Mouse (Mus musculus): Measurements from ENCODE around the gene Ccdc92b. TPM values are rescaled to one million over a fixed set of nuclear protein-coding genes. Genes with fewer than 3 reads are reported as not detected.

The Ccdc92b gene
- polyA plus RNA-seq, 1 experiment from 2014 or later, result 1.2 TPM

- Histone ChIP-seq H3K4me1 (replicated peaks; ENCODE audit: control insufficient read depth, insufficient read depth, low read length) (no peaks in the 10 kb centered on the region), H3K4me3 (ENCODE audit: low read depth, low read length) (no peak overlapping the region), H3K27me3 (ENCODE audit: control insufficient read depth, insufficient read depth, low read length) (peaks cover 8% of the 10 kb centered on the region), H3K9me3 (ENCODE audit: control insufficient read depth, low read length) (no peaks in the 10 kb centered on the region), H3K36me3 (ENCODE audit: control insufficient read depth, insufficient read depth, low read length) (no peaks in the 10 kb centered on the region), H3K9ac (ENCODE audit: low read depth, low read length) (no peak overlapping the region), H3K4me2 (replicated peaks; ENCODE audit: low read depth, low read length) (no peak overlapping the region), H3K27ac (ENCODE audit: low read depth, low read length) (no peak overlapping the region)
- WGBS, result 81% methylated on average over 6 of the region's 6 CpGs
- DNase-seq (ENCODE audit: low spot score) (no peak), ATAC-seq (ENCODE audit: low FRiP score) (no peak)
Measured at GRCm38 (mm10) chr11:74623693-74624092, 4.3 kb downstream of the Ccdc92b start.

- ATAC-seq (ENCODE audit: low FRiP score) (no peak), DNase-seq (ENCODE audit: low spot score) (no peak)
- no peak overlapping the region for H3K27ac ChIP-seq (ENCODE audit: low read depth, low read length)
Measured at GRCm38 (mm10) chr11:74625333-74625732, 5.9 kb downstream of the Ccdc92b start.

GRCm38 (mm10) chr11:74627481-74627880 lies 8.1 kb downstream of the Ccdc92b start:
- Histone ChIP-seq H3K4me1 (replicated peaks; ENCODE audit: control insufficient read depth, insufficient read depth, low read length) (no peaks in the 10 kb centered on the region), H3K27ac (ENCODE audit: low read depth, low read length) (no peak overlapping the region), H3K36me3 (ENCODE audit: control insufficient read depth, insufficient read depth, low read length) (no peaks in the 10 kb centered on the region), H3K27me3 (ENCODE audit: control insufficient read depth, insufficient read depth, low read length) (no peaks in the 10 kb centered on the region), H3K4me3 (ENCODE audit: low read depth, low read length) (no peak overlapping the region), H3K4me2 (replicated peaks; ENCODE audit: low read depth, low read length) (no peak overlapping the region), H3K9me3 (ENCODE audit: control insufficient read depth, low read length) (no peaks in the 10 kb centered on the region), H3K9ac (ENCODE audit: low read depth, low read length) (no peak overlapping the region)
- 87% methylated on average over 3 of the region's 3 CpGs for WGBS
- DNase-seq (ENCODE audit: low spot score) (no peak), ATAC-seq (ENCODE audit: low FRiP score) (no peak)

More at GRCm38 (mm10) chr11:74625333-74625732, 5.9 kb downstream of the Ccdc92b start:
- Histone ChIP-seq H3K9me3 (ENCODE audit: control insufficient read depth, low read length) (no peaks in the 10 kb centered on the region), H3K4me3 (ENCODE audit: low read depth, low read length) (no peak overlapping the region), H3K36me3 (ENCODE audit: control insufficient read depth, insufficient read depth, low read length) (no peaks in the 10 kb centered on the region), H3K4me2 (replicated peaks; ENCODE audit: low read depth, low read length) (no peak overlapping the region), H3K4me1 (replicated peaks; ENCODE audit: control insufficient read depth, insufficient read depth, low read length) (no peaks in the 10 kb centered on the region), H3K9ac (ENCODE audit: low read depth, low read length) (no peak overlapping the region), H3K27me3 (ENCODE audit: control insufficient read depth, insufficient read depth, low read length) (peaks cover 3% of the 10 kb centered on the region; the same call in 1 of the 2 replicates)

GRCm38 (mm10) chr11:74631880-74632789 lies 12.7 kb downstream of the Ccdc92b start:
- 73% methylated on average over 7 of the region's 7 CpGs for WGBS
- no peak for ATAC-seq (ENCODE audit: low FRiP score)
- Histone ChIP-seq H3K9me3 (ENCODE audit: control insufficient read depth, low read length) (no peaks in the 10 kb centered on the region), H3K4me1 (replicated peaks; ENCODE audit: control insufficient read depth, insufficient read depth, low read length) (no peaks in the 10 kb centered on the region), H3K4me2 (replicated peaks; ENCODE audit: low read depth, low read length) (no peak overlapping the region), H3K27ac (ENCODE audit: low read depth, low read length) (no peak overlapping the region), H3K36me3 (ENCODE audit: control insufficient read depth, insufficient read depth, low read length) (no peaks in the 10 kb centered on the region), H3K4me3 (ENCODE audit: low read depth, low read length) (no peak overlapping the region), H3K27me3 (ENCODE audit: control insufficient read depth, insufficient read depth, low read length) (peaks cover 2% of the 10 kb centered on the region; the same call in 1 of the 2 replicates), H3K9ac (ENCODE audit: low read depth, low read length) (no peak overlapping the region)
- DNase-seq (ENCODE audit: low spot score), result no peak

- DNase-seq (ENCODE audit: low spot score) (peak; percentile 88), ATAC-seq (ENCODE audit: low FRiP score) (no peak)
- H3K9ac ChIP-seq (ENCODE audit: low read depth, low read length), result no peak overlapping the region
- peaks cover 5% of the 10 kb centered on the region for H3K4me1 ChIP-seq (replicated peaks; ENCODE audit: control insufficient read depth, insufficient read depth, low read length)
- no peaks in the 10 kb centered on the region for H3K36me3 ChIP-seq (ENCODE audit: control insufficient read depth, insufficient read depth, low read length)
- H3K4me2 ChIP-seq (replicated peaks; ENCODE audit: low read depth, low read length), result no peak overlapping the region
- peaks cover 4% of the 10 kb centered on the region; the same call in 1 of the 2 replicates for H3K27me3 ChIP-seq (ENCODE audit: control insufficient read depth, insufficient read depth, low read length)
- no peak overlapping the region for H3K27ac ChIP-seq (ENCODE audit: low read depth, low read length)
- 65% methylated on average over 5 of the region's 5 CpGs for WGBS
- no peaks in the 10 kb centered on the region for H3K9me3 ChIP-seq (ENCODE audit: control insufficient read depth, low read length)
- no peak overlapping the region for H3K4me3 ChIP-seq (ENCODE audit: low read depth, low read length)
Measured at GRCm38 (mm10) chr11:74634490-74635275, 15.3 kb downstream of the Ccdc92b start.

- WGBS, result 23% methylated on average over 8 of the region's 8 CpGs
- H3K9me3 ChIP-seq (ENCODE audit: control insufficient read depth, low read length), result no peaks in the 10 kb centered on the region
- no peaks in the 10 kb centered on the region for H3K36me3 ChIP-seq (ENCODE audit: control insufficient read depth, insufficient read depth, low read length)
- H3K27ac ChIP-seq (ENCODE audit: low read depth, low read length), result no peak overlapping the region
- peaks cover 5% of the 10 kb centered on the region for H3K4me1 ChIP-seq (replicated peaks; ENCODE audit: control insufficient read depth, insufficient read depth, low read length)
- H3K27me3 ChIP-seq (ENCODE audit: control insufficient read depth, insufficient read depth, low read length), result peaks cover 5% of the 10 kb centered on the region; the same call in 1 of the 2 replicates
- H3K4me2 ChIP-seq (replicated peaks; ENCODE audit: low read depth, low read length), result peak overlapping the region; percentile 95
- ATAC-seq (ENCODE audit: low FRiP score) (peak; percentile 31), DNase-seq (ENCODE audit: low spot score) (no peak)
- H3K9ac ChIP-seq (ENCODE audit: low read depth, low read length), result peak overlapping the region; percentile 83
- H3K4me3 ChIP-seq (ENCODE audit: low read depth, low read length), result peak overlapping the region; percentile 74
Measured at GRCm38 (mm10) chr11:74637486-74637885, 18.1 kb downstream of the Ccdc92b start.

GRCm38 (mm10) chr11:74637971-74638790 lies 18.8 kb downstream of the Ccdc92b start:
- WGBS, result 0% methylated on average over 85 of the region's 86 CpGs
- Histone ChIP-seq H3K27ac (ENCODE audit: low read depth, low read length) (peak overlapping the region; percentile 86), H3K9ac (ENCODE audit: low read depth, low read length) (peak overlapping the region; percentile 83), H3K27me3 (ENCODE audit: control insufficient read depth, insufficient read depth, low read length) (peaks cover 5% of the 10 kb centered on the region; the same call in 1 of the 2 replicates), H3K4me1 (replicated peaks; ENCODE audit: control insufficient read depth, insufficient read depth, low read length) (peaks cover 5% of the 10 kb centered on the region), H3K4me3 (ENCODE audit: low read depth, low read length) (peak overlapping the region; percentile 74), H3K4me2 (replicated peaks; ENCODE audit: low read depth, low read length) (peak overlapping the region; percentile 95), H3K36me3 (ENCODE audit: control insufficient read depth, insufficient read depth, low read length) (no peaks in the 10 kb centered on the region), H3K9me3 (ENCODE audit: control insufficient read depth, low read length) (no peaks in the 10 kb centered on the region)
- peak; percentile 82 for DNase-seq (ENCODE audit: low spot score)
- peak; percentile 88 for ATAC-seq (ENCODE audit: low FRiP score)

GRCm38 (mm10) chr11:74638791-74639411 lies 19.5 kb downstream of the Ccdc92b start:
- peak overlapping the region; percentile 83 for H3K9ac ChIP-seq (ENCODE audit: low read depth, low read length)
- H3K9me3 ChIP-seq (ENCODE audit: control insufficient read depth, low read length), result no peaks in the 10 kb centered on the region
- H3K36me3 ChIP-seq (ENCODE audit: control insufficient read depth, insufficient read depth, low read length), result no peaks in the 10 kb centered on the region
- peaks cover 5% of the 10 kb centered on the region; the same call in 1 of the 2 replicates for H3K27me3 ChIP-seq (ENCODE audit: control insufficient read depth, insufficient read depth, low read length)
- peak overlapping the region; percentile 95 for H3K4me2 ChIP-seq (replicated peaks; ENCODE audit: low read depth, low read length)
- ATAC-seq (ENCODE audit: low FRiP score) (peak; percentile 28; the same call in 1 of the 2 replicates), DNase-seq (ENCODE audit: low spot score) (no peak)
- peak overlapping the region; percentile 86; the same call in 1 of the 2 replicates for H3K27ac ChIP-seq (ENCODE audit: low read depth, low read length)
- H3K4me1 ChIP-seq (replicated peaks; ENCODE audit: control insufficient read depth, insufficient read depth, low read length), result peaks cover 5% of the 10 kb centered on the region
- peak overlapping the region; percentile 74 for H3K4me3 ChIP-seq (ENCODE audit: low read depth, low read length)
- WGBS, result 10% methylated on average over 9 of the region's 9 CpGs

All from hindbrain, embryonic 11.5 days (tissue).